Comparison of ENCODE assay signal across 8 mouse cellular contexts in genomic region chr2:19682997-19683396, GRCm38 (mm10). TPM values are rescaled to one million over a fixed set of nuclear protein-coding genes. Genes with fewer than 3 reads are reported as not detected.
DNase-seq lines count a peak whose midpoint lies in the region; ATAC-seq and TF ChIP-seq lines count a peak whose summit lies in the region.

No protein-coding gene starts in this region.

- no peaks in the 10 kb centered on the region for H3K27me3 ChIP-seq in lung, embryonic 14.5 days (ENCODE audit: insufficient read depth, low read length)

- no peaks in the 10 kb centered on the region for H3K4me1 ChIP-seq in lung, embryonic 14.5 days (ENCODE audit: insufficient read depth)

- 40% methylated on average over 3 of the region's 3 CpGs for WGBS in lung, embryonic 14.5 days

- no peak overlapping the region for H3K27ac ChIP-seq in lung, embryonic 14.5 days (ENCODE audit: low read depth)

- H3K4me3 ChIP-seq in lung, embryonic 14.5 days (ENCODE audit: low read depth, low read length), result no peak overlapping the region

- peak; percentile 19 for DNase-seq in adrenal gland, adult 2 months
- DNase-seq in adrenal gland, postnatal 4 days (ENCODE audit: low spot score in 2 of 2), result no peak
- peak; percentile 76 for DNase-seq in 3T3-L1 (ENCODE audit: low read depth, low spot score)
- DNase-seq in adrenal gland, postnatal 36 days, result peak; percentile 28 to 48
- no peak for DNase-seq in lung, embryonic 14.5 days
- peak; percentile 77 for DNase-seq in thymus, postnatal 4 days
- DNase-seq in left cerebral cortex, postnatal 25 days (ENCODE audit: low spot score in 2 of 2), result no peak
- no peak for DNase-seq in layer of hippocampus, adult 9-10 months (ENCODE audit: low spot score)

- intact Hi-C loops in left cerebral cortex, postnatal 25 days (cut with DNase I), result no loop called here

- H3K36me3 ChIP-seq in lung, embryonic 14.5 days (ENCODE audit: insufficient read depth), result no peaks in the 10 kb centered on the region

- no peak; the same call in 1 of the 2 replicates for ATAC-seq in lung, embryonic 14.5 days (ENCODE audit: insufficient read depth)

- no peaks in the 10 kb centered on the region for H3K9me3 ChIP-seq in lung, embryonic 14.5 days (ENCODE audit: low read depth, low read length)

- H3K9ac ChIP-seq in lung, embryonic 14.5 days, result no peak overlapping the region

- TF ChIP-seq CTCF in lung, embryonic 14.5 days (IDR thresholded peaks at IDR 0.05; ENCODE audit: low read depth), result peak; percentile 63

- no peak overlapping the region for H3K4me2 ChIP-seq in lung, embryonic 14.5 days

RNA-seq across cellular contexts. Expression of gene Otud1, which starts 25.4 kb away (rescaled TPM):
- total RNA-seq in adrenal gland, adult 2 months (2021), result 1 to 10 TPM; 6.8 to 7.2 TPM
- polyA plus RNA-seq in adrenal gland, adult 2 months (2012; rRNA removed), result 18.9 and 27.3 TPM in 2 replicates
- 10 to 100 TPM in 1 of 2 experiments, 1 to 10 TPM in 1; 9.8 to 10.3 TPM for total RNA-seq in adrenal gland, postnatal 4 days (2021)
- 1 to 10 TPM; 6.6 to 8.2 TPM for total RNA-seq in adrenal gland, postnatal 36 days (2021)
- 8.9 and 9.5 TPM in 2 replicates for polyA plus RNA-seq in lung, embryonic 14.5 days (2014; fragmentation: Nextera tagmentation; extraction: Ambion mirVana)
- 10 to 100 TPM; 26.3 to 30.0 TPM for total RNA-seq in left cerebral cortex, postnatal 25 days (2021)

Comparison
In these comparisons a context has a peak if more than half of its experiments do, and no peak if none do; other contexts are left out.
1. DNase-seq: peak in adrenal gland, adult 2 months (single experiment), 3T3-L1 (single experiment), adrenal gland, postnatal 36 days (2 of 2) and thymus, postnatal 4 days (single experiment); none in adrenal gland, postnatal 4 days (0 of 2), lung, embryonic 14.5 days (single experiment), left cerebral cortex, postnatal 25 days (0 of 2) and layer of hippocampus, adult 9-10 months (single experiment).